Mouse (Mus musculus) spleen, adult 2 months (tissue): ENCODE data around the gene Calcrl.

Experiments
- CTCF ChIP-seq: fragments of 200-500 bp; IDR thresholded peaks from 2 replicates; pipeline ENCODE4 v1.5.1; 2011; ENCODE audit warnings: mild to moderate bottlenecking, inconsistent platforms; ENCODE audit not compliant: insufficient read depth, insufficient read length, insufficient replicate concordance; ENCODE audit errors: extremely low read depth
- POLR2A ChIP-seq: fragments of 200-500 bp; IDR thresholded peaks from 2 replicates; pipeline ENCODE4 v1.6.1; 2011; ENCODE audit warnings: low read depth, low read length, inconsistent platforms

DNA sequence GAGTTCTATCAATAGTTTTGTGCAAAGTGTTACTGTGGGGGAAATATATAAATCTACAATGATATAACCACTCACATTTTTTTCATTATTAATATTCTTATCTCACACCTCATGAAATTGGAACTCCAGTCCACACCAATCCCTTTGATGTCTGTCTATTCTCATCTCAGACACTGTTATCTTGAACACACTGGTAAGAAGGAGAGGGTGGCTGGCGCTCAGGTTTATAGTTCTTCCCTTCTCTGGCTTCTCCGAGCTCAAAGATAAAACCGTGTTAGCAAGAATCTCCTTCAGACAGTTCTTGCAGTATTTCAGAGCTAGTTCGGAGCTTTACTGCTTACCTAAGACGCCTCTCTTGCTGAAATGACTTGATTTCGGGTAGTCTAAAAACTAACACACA lies 32.0 kb upstream of the Calcrl start:
- TF ChIP-seq POLR2A, result no peak
- no peak for TF ChIP-seq CTCF
